ENCODE assay signal across 30 mouse cellular contexts in the genomic region with DNA sequence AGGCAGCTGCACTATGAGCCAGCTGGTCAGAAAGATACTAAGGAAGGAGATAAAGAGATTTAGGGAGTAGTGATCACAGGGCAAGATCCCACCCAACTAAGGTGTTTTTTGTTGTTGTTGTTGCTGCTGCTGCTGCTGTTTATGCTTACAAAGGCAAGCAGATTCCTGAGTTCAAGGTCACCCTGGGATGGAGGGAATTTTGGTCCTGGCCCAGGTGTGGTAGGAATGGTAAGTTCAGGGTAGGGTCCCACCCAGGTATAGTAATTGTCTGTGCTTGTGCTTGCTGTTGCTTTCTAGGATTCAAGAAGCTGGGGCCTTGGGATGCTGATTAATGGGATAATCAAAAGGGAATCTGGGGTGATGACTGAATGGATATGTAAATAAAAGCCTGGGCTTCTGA. TPM values are rescaled to one million over a fixed set of nuclear protein-coding genes. Genes with fewer than 3 reads are reported as not detected.
"Had no signal": no experiment of that assay in that cellular context is flagged by ENCODE, and none has a peak within 500 bp of the region (broad histone marks: within the 10 kb centered on the region; RNA-seq: fewer than 3 reads in every experiment).

No protein-coding gene starts in this region.

- H3K4me3 ChIP-seq: embryonic facial prominence, embryonic 10.5 days; embryonic facial prominence, embryonic 12.5 days; embryonic facial prominence, embryonic 13.5 days; embryonic facial prominence, embryonic 15.5 days; erythroblast, embryonic 14.5 days; forebrain, embryonic 10.5 days; forebrain, embryonic 12.5 days; forebrain, embryonic 13.5 days; gastrocnemius, adult 2 months; heart, adult 2 months; heart, embryonic 10.5 days had no signal

- H3K27ac ChIP-seq: embryonic facial prominence, embryonic 10.5 days; embryonic facial prominence, embryonic 12.5 days; embryonic facial prominence, embryonic 13.5 days; embryonic facial prominence, embryonic 15.5 days; forebrain, embryonic 10.5 days; forebrain, embryonic 12.5 days; forebrain, embryonic 13.5 days; gastrocnemius, adult 2 months; heart, adult 2 months; heart, embryonic 10.5 days had no signal

- H3K36me3 ChIP-seq: embryonic facial prominence, embryonic 10.5 days; embryonic facial prominence, embryonic 12.5 days; embryonic facial prominence, embryonic 13.5 days; embryonic facial prominence, embryonic 15.5 days; forebrain, embryonic 10.5 days; forebrain, embryonic 12.5 days; heart, embryonic 10.5 days had no signal

- ATAC-seq: forebrain, embryonic 13.5 days; forebrain, embryonic 14.5 days; forebrain, embryonic 16.5 days; forebrain, postnatal 0 days had no signal

- H3K4me1 ChIP-seq: embryonic facial prominence, embryonic 10.5 days; embryonic facial prominence, embryonic 12.5 days; embryonic facial prominence, embryonic 13.5 days; embryonic facial prominence, embryonic 15.5 days; forebrain, embryonic 12.5 days; heart, embryonic 10.5 days had no signal

- DNase-seq: cerebellum, adult 9-11 months; cerebellum, postnatal 10 days; cerebellum, postnatal 14 days; cerebellum, postnatal 25 days; cerebellum, postnatal 36 days; embryo, embryonic 11 days; forebrain, postnatal 0 days; gastrocnemius, adult 2 months; gastrocnemius, postnatal 10 days; gastrocnemius, postnatal 14 days; gastrocnemius, postnatal 25 days; gastrocnemius, postnatal 36 days; heart, adult 11 months; heart, adult 2 months had no signal

- H3K9ac ChIP-seq: embryonic facial prominence, embryonic 12.5 days; embryonic facial prominence, embryonic 13.5 days; embryonic facial prominence, embryonic 15.5 days; forebrain, embryonic 12.5 days; forebrain, embryonic 13.5 days; forebrain, postnatal 0 days had no signal

- H3K4me2 ChIP-seq: embryonic facial prominence, embryonic 12.5 days; embryonic facial prominence, embryonic 13.5 days; embryonic facial prominence, embryonic 15.5 days; forebrain, embryonic 12.5 days; forebrain, embryonic 13.5 days; heart, embryonic 11.5 days had no signal

- H3K9me3 ChIP-seq: embryonic facial prominence, embryonic 10.5 days; embryonic facial prominence, embryonic 12.5 days; embryonic facial prominence, embryonic 13.5 days; embryonic facial prominence, embryonic 15.5 days; forebrain, embryonic 10.5 days; forebrain, embryonic 12.5 days; forebrain, embryonic 13.5 days; heart, embryonic 10.5 days had no signal

- H3K27me3 ChIP-seq: embryonic facial prominence, embryonic 12.5 days; embryonic facial prominence, embryonic 13.5 days; embryonic facial prominence, embryonic 15.5 days; forebrain, embryonic 12.5 days had no signal

RNA-seq across cellular contexts. Expression of a gene that starts 51.3 kb away (rescaled TPM):
- total RNA-seq: common myeloid progenitor, adult 5-6 weeks; forebrain, postnatal 0 days; gastrocnemius, adult 2 months; gastrocnemius, adult 8-10 months; gastrocnemius, postnatal 14 days; gastrocnemius, postnatal 25 days; gastrocnemius, postnatal 36 days had no signal
- polyA plus RNA-seq: embryonic facial prominence, embryonic 11.5 days; embryonic facial prominence, embryonic 14.5 days; forebrain, embryonic 12.5 days; forebrain, embryonic 14.5 days; forebrain, embryonic 16.5 days; forebrain, postnatal 0 days had no signal
